Mouse (Mus musculus) lung, postnatal 0 days (tissue): ENCODE results near the gene Plxnd1. TPM values are rescaled to one million over a fixed set of nuclear protein-coding genes. Genes with fewer than 3 reads are reported as not detected.

Experiments
- ATAC-seq: fragments of 200-750 bp; cut with Nextera tagmentation; 2 replicates; pipeline ENCODE4 v1.8.0; 2017; ENCODE audit warnings: moderate library complexity
- DNase-seq: peaks from one replicate; pipeline ENCODE4 v3.0.0-alpha.2; 2016; ENCODE audit warnings: low spot score
- H3K27ac ChIP-seq: fragments of 300-500 bp; sonication (generic); 2 replicates; pipeline ENCODE4 v1.5.1; 2014; ENCODE audit warnings: antibody characterized with exemption, mild to moderate bottlenecking, low read length, mixed read lengths
- H3K27me3 ChIP-seq: fragments of 300-500 bp; sonication (generic); replicated peaks from 2 replicates; pipeline ENCODE4 v1.6.1; 2014; ENCODE audit warnings: low read length, mixed read lengths; ENCODE audit not compliant: insufficient read depth
- H3K36me3 ChIP-seq: fragments of 300-500 bp; sonication (generic); 2 replicates; pipeline ENCODE4 v1.6.1; 2014; ENCODE audit warnings: low read length, mixed read lengths; ENCODE audit not compliant: insufficient read depth
- H3K4me1 ChIP-seq: fragments of 300-500 bp; sonication (generic); 2 replicates; pipeline ENCODE4 v1.6.1; 2014; ENCODE audit warnings: antibody characterized with exemption, low read depth, low read length, mixed read lengths; ENCODE audit not compliant: insufficient read depth
- H3K4me2 ChIP-seq: fragments of 300-500 bp; sonication (generic); replicated peaks from 2 replicates; pipeline ENCODE4 v1.6.1; 2014; ENCODE audit warnings: low read depth, mild to moderate bottlenecking, low read length, moderate library complexity, mixed read lengths
- H3K4me3 ChIP-seq: fragments of 300-500 bp; sonication (generic); 2 replicates; pipeline ENCODE4 v1.5.1; 2014; ENCODE audit warnings: low read depth, low read length
- H3K9ac ChIP-seq: fragments of 300-500 bp; sonication (generic); replicated peaks from 2 replicates; pipeline ENCODE4 v1.6.1; 2014; ENCODE audit warnings: low read depth, mild to moderate bottlenecking
- H3K9me3 ChIP-seq: fragments of 300-500 bp; sonication (generic); 2 replicates; pipeline ENCODE4 v1.6.1; 2016; ENCODE audit warnings: low read length, mixed read lengths
- CTCF ChIP-seq: IDR thresholded peaks from 2 replicates; pipeline ENCODE4 v1.5.1; 2016; ENCODE audit warnings: antibody characterized with exemption, mild to moderate bottlenecking
- EP300 ChIP-seq: IDR thresholded peaks from 2 replicates; pipeline ENCODE4 v1.6.1; 2016; ENCODE audit warnings: antibody characterized with exemption, mild to moderate bottlenecking, control low read depth
- WGBS: fragments of 180-500 bp; shearing (Covaris S2); extraction: QIAGEN DNeasy Blood & Tissue Kit; methylation state at CpG from one replicate; pipeline ENCODE4 v1.1.7; 2014; 5-methylcytosine and 5-hydroxymethylcytosine counted together
- polyA plus RNA-seq: library from polyadenylated mRNA; unstranded; fragments of >200 nt; fragmentation: Nextera tagmentation; extraction: Ambion mirVana; gene quantifications from 2 replicates; pipeline ENCODE4 v1.2.1, GENCODE M21; 2015

The Plxnd1 gene
- polyA plus RNA-seq, 1 experiment from 2014 or later, result 26.9 TPM

DNA sequence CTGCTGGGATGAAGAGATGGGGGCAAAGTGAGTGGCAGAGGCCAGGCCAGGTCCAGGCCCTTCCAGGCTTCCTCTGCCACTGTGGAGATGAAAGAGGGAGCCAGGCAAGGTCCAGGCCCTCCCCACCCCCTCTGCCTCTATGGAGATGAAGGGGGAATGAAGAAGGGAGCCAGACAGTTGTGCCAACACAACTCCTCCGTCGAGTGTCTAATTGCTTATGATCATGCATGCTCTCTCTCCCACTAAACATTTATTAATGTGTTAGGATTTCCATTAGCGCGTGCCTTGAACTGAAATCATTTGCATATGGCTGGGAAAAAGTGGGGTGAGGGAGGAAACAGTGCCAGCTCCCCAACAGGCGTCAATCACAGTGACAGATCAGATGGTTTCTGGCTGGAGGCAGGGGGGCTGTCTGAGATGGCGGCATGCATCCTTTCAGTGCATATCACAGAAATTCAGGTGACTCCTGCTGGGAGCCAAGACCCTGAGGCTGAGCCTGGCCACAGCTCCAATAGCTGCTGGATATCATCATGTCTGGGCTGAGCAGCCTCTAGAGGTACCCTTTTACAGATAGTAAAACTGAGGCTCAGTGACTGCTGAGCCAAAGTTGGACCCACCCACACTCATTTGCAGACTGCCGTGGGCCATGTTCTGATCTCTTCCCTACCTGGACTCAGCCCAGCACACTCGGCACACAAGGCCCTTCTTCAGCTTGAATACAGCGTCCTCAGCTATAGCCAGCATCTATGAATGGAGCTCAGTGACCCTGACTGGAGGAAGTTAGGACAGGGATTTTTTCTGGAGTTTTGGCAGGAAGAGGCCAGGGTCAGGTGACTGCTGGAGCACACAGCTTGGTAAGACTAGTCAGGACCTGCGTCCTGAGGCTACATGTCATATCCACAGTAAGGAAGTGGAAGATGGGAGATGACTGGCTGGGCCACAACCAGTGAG is 67.2 kb downstream of the Plxnd1 start:
- no peaks in the 10 kb centered on the region for H3K9me3 ChIP-seq
- no peak overlapping the region for H3K9ac ChIP-seq
- no peak for TF ChIP-seq CTCF
- no peak for TF ChIP-seq EP300
- no peaks in the 10 kb centered on the region for H3K36me3 ChIP-seq
- H3K4me1 ChIP-seq, result peaks cover 10% of the 10 kb centered on the region; the same call in 1 of the 2 replicates
- ATAC-seq, result no peak
- WGBS, result 76% methylated on average over 10 of the region's 10 CpGs
- no peak overlapping the region for H3K4me3 ChIP-seq
- no peak overlapping the region for H3K4me2 ChIP-seq
- no peak overlapping the region for H3K27ac ChIP-seq
- DNase-seq, result no peak
- no peaks in the 10 kb centered on the region for H3K27me3 ChIP-seq

DNA sequence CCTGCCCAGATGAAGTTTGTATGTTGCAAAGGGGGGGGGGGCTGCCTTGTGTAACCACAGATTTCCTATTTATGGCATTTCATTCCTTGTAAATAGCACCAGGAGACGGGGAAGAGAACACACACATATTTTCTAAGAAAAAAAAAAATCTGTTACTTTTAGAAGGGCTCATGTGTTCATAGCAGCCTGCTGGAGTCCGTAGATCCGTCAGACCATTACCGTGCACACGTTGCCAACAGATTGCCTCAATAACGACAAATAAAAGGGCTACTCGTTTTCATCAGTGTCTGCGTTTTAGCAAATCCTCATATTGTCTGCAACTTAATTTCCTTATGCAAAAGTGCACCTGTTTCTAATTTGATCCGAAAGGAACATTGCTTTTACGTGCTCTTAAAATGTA is 68.4 kb downstream of the Plxnd1 start:
- TF ChIP-seq CTCF, result no peak
- TF ChIP-seq EP300, result no peak
- no peaks in the 10 kb centered on the region for H3K9me3 ChIP-seq
- H3K4me1 ChIP-seq, result peaks cover 10% of the 10 kb centered on the region; the same call in 1 of the 2 replicates
- no peaks in the 10 kb centered on the region for H3K36me3 ChIP-seq
- DNase-seq, result peak; percentile 83
- peak overlapping the region; percentile 74 for H3K27ac ChIP-seq
- H3K27me3 ChIP-seq, result no peaks in the 10 kb centered on the region
- no peak overlapping the region for H3K4me3 ChIP-seq
- ATAC-seq, result peak; percentile 39
- WGBS, result 67% methylated on average over 10 of the region's 10 CpGs
- no peak overlapping the region for H3K4me2 ChIP-seq
- no peak overlapping the region for H3K9ac ChIP-seq

DNA sequence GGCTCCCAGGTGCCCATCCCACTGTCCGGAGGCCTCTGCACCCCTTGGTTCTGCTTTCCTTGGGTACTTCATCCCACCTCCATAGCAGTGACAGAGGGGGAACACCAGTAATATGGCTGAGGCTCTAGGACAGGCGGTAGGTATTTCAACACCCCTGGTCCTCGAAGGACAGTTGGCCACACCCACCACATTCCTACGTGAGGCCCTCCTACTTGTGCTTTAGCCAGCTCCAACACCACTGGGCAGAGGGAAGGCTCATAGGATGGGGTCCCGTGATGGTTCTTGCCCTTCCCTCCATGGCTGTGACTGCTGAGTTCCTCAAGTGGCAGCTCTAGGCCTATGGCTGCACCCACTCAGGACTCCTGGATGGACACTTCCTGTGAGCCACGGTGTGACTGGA is 70.0 kb downstream of the Plxnd1 start:
- WGBS, result 31% methylated on average over 6 of the region's 6 CpGs
- H3K27ac ChIP-seq, result no peak overlapping the region
- H3K36me3 ChIP-seq, result no peaks in the 10 kb centered on the region
- H3K9me3 ChIP-seq, result no peaks in the 10 kb centered on the region
- H3K4me1 ChIP-seq, result peaks cover 10% of the 10 kb centered on the region; the same call in 1 of the 2 replicates
- TF ChIP-seq CTCF, result no peak
- TF ChIP-seq EP300, result no peak
- ATAC-seq, result peak; percentile 83
- no peaks in the 10 kb centered on the region for H3K27me3 ChIP-seq
- peak; percentile 86 for DNase-seq
- no peak overlapping the region for H3K4me2 ChIP-seq
- H3K9ac ChIP-seq, result no peak overlapping the region
- no peak overlapping the region for H3K4me3 ChIP-seq

DNA sequence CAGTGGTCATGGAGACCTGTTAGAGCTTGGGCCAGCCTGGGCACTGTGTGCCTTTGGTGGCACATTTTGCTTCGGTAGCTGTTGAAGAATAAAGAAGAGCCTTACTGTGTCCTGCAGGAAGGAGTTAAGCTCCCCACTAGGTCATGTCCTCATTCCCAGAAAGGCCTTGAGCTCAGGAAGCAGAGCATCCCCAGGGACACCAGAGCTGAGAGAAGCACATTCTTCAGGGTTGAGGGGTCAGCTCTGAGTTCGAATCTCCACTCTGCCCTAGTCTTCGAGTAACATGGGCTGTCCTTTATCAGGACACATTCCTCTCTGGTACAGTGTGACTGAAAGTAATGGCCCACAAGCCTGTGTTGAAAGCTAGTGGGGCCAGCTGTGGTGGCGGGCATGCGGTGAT is 74.9 kb downstream of the Plxnd1 start:
- Histone ChIP-seq H3K4me3 (no peak overlapping the region), H3K27me3 (no peaks in the 10 kb centered on the region), H3K4me1 (peaks cover 4% of the 10 kb centered on the region; the same call in 1 of the 2 replicates), H3K4me2 (no peak overlapping the region), H3K9me3 (no peaks in the 10 kb centered on the region), H3K27ac (no peak overlapping the region), H3K36me3 (no peaks in the 10 kb centered on the region), H3K9ac (no peak overlapping the region)
- ATAC-seq (no peak), DNase-seq (no peak)
- TF ChIP-seq EP300, result no peak
- no peak for TF ChIP-seq CTCF
- WGBS, result 89% methylated on average over 5 of the region's 5 CpGs

DNA sequence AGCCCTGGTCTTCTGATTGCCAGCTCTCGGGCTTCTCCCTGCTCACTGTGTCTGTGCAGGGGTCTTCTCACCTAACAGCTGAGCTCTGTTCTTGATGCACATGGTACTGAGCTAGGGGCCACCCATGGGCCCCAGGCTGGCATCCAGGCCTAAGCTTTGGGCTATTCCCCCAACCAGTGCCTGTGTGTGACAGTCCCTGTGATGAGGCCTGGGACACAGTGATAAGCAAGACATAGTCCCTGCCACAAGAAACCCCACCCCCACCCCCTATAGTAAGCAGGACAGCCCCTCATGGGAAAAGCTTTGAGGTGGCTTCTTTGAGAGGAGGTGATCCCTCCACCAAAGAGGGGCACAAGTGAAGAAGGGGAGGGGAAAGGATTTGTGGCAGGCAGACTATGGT is 76.2 kb downstream of the Plxnd1 start:
- H3K4me2 ChIP-seq, result no peak overlapping the region
- H3K27ac ChIP-seq, result no peak overlapping the region
- TF ChIP-seq CTCF, result no peak
- TF ChIP-seq EP300, result no peak
- 86% methylated on average over 1 of the region's 1 CpGs for WGBS
- H3K4me1 ChIP-seq, result no peaks in the 10 kb centered on the region
- H3K27me3 ChIP-seq, result no peaks in the 10 kb centered on the region
- DNase-seq (no peak), ATAC-seq (no peak)
- no peak overlapping the region for H3K9ac ChIP-seq
- no peaks in the 10 kb centered on the region for H3K36me3 ChIP-seq
- H3K4me3 ChIP-seq, result no peak overlapping the region
- no peaks in the 10 kb centered on the region for H3K9me3 ChIP-seq

DNA sequence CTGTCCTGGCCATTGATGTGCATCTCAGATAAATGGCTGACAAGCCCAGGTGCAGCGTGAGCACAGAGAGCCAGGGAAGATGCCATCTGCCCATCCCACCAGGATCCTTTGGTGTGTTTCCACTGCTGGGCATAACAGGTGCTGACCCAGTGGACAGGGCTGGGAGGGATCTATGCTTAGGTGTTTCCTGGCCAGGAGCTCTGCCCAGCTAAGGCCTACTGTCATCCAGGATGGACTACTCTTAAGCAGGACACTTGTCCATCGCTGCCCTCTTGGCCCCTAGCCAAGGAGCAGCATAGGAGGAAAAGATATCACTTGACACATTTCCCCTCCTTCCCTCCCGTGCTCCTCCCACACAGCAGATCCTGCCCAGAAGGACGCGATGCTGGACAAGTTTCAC is 78.2 kb downstream of the Plxnd1 start:
- Histone ChIP-seq H3K4me1 (no peaks in the 10 kb centered on the region), H3K4me2 (no peak overlapping the region), H3K27ac (no peak overlapping the region), H3K9ac (no peak overlapping the region), H3K36me3 (no peaks in the 10 kb centered on the region), H3K9me3 (no peaks in the 10 kb centered on the region), H3K4me3 (no peak overlapping the region), H3K27me3 (no peaks in the 10 kb centered on the region)
- DNase-seq, result no peak
- no peak for TF ChIP-seq CTCF
- TF ChIP-seq EP300, result no peak
- 66% methylated on average over 5 of the region's 5 CpGs for WGBS
- ATAC-seq, result no peak
